Mouse (Mus musculus): ENCODE results near the gene Clstn1.

GRCm38 (mm10) chr4:149607591-149608308 lies 21.5 kb downstream of the Clstn1 start:
- TF ChIP-seq CTCF (IDR thresholded peaks at IDR 0.05; ENCODE audit: low read depth) (no peak), EP300 (IDR thresholded peaks at IDR 0.05; ENCODE audit: low read depth) (no peak)
